ENCODE assay signal across 17 mouse cellular contexts in genomic region chr14:75981231-75981630, GRCm38 (mm10). TPM values are rescaled to one million over a fixed set of nuclear protein-coding genes. Genes with fewer than 3 reads are reported as not detected.
"Had no signal": no experiment of that assay in that cellular context is flagged by ENCODE, and none has a peak within 500 bp of the region (broad histone marks: within the 10 kb centered on the region; RNA-seq: fewer than 3 reads in every experiment).

No protein-coding gene starts in this region.

- H3K9ac ChIP-seq: liver, embryonic 13.5 days; liver, postnatal 0 days; lung, embryonic 15.5 days; midbrain, embryonic 12.5 days; neural tube, embryonic 15.5 days had no signal

- H3K4me3 ChIP-seq: liver, embryonic 13.5 days; lung, embryonic 15.5 days; midbrain, embryonic 12.5 days; myocyte; neural tube, embryonic 15.5 days had no signal

- H3K36me3 ChIP-seq: liver, embryonic 13.5 days; lung, embryonic 15.5 days; midbrain, embryonic 12.5 days; neural tube, embryonic 15.5 days had no signal

- ATAC-seq: liver, postnatal 0 days had no signal

- H3K9me3 ChIP-seq: liver, embryonic 13.5 days; lung, embryonic 15.5 days; midbrain, embryonic 12.5 days; neural tube, embryonic 15.5 days had no signal

- H3K4me2 ChIP-seq: liver, embryonic 13.5 days; lung, embryonic 15.5 days; midbrain, embryonic 12.5 days; neural tube, embryonic 15.5 days had no signal

- H3K27me3 ChIP-seq: liver, embryonic 13.5 days; lung, embryonic 15.5 days; midbrain, embryonic 12.5 days; neural tube, embryonic 15.5 days had no signal

- DNase-seq: kidney, adult 8-10 months; kidney, postnatal 25 days; layer of hippocampus, adult 9-11 months; liver; liver, embryonic 13.5 days; liver, postnatal 0 days; lung, postnatal 14 days; right cerebral cortex, adult 18-20 months; right cerebral cortex, postnatal 4 days; spleen, adult 18-20 months; thymus, adult 18-20 months; thymus, postnatal 14 days had no signal

- H3K27ac ChIP-seq: liver, embryonic 13.5 days; lung, embryonic 15.5 days; macrophage; midbrain, embryonic 12.5 days; neural tube, embryonic 15.5 days had no signal

- H3K4me1 ChIP-seq: lung, embryonic 15.5 days had no signal

RNA-seq across cellular contexts. Expression of gene Kctd4, which starts 26.4 kb away (rescaled TPM):
- polyA plus RNA-seq: macrophage had no signal
